ENCODE assay signal across 9 mouse cellular contexts in genomic region chr7:112233345-112234005, GRCm38 (mm10). TPM values are rescaled to one million over a fixed set of nuclear protein-coding genes. Genes with fewer than 3 reads are reported as not detected.
DNase-seq lines count a peak whose midpoint lies in the region; ATAC-seq lines count a peak whose summit lies in the region.
"Had no signal": no experiment of that assay in that cellular context is flagged by ENCODE, and none has a peak within 500 bp of the region (broad histone marks: within the 10 kb centered on the region; RNA-seq: fewer than 3 reads in every experiment).

No protein-coding gene starts in this region.

- no peaks in the 10 kb centered on the region for H3K27me3 ChIP-seq in heart, embryonic 12.5 days (replicated peaks)
- H3K27me3 ChIP-seq in forebrain, embryonic 11.5 days (ENCODE audit: control insufficient read depth, insufficient read depth, low read length): no peaks in the 10 kb centered on the region
- H3K27me3 ChIP-seq in midbrain, embryonic 12.5 days: peaks cover 10% of the 10 kb centered on the region; the same call in 1 of the 2 replicates

- no peak overlapping the region for H3K4me3 ChIP-seq in heart, embryonic 12.5 days
- H3K4me3 ChIP-seq in forebrain, embryonic 11.5 days (ENCODE audit: low read depth, low read length): no peak overlapping the region
- no peak overlapping the region for H3K4me3 ChIP-seq in midbrain, embryonic 12.5 days
- H3K4me3 ChIP-seq: megakaryocyte, embryonic 14.5 days had no signal

- intact Hi-C loops in heart, postnatal 36 days (cut with DNase I): no loop called here

- ATAC-seq in heart, embryonic 12.5 days (ENCODE audit: insufficient number of reproducible peaks, low FRiP score): no peak
- ATAC-seq in forebrain, embryonic 11.5 days (replicated peaks; ENCODE audit: low FRiP score): 0 out of 2 replicates have a peak, but pooled peaks have one; percentile 56
- ATAC-seq in midbrain, embryonic 12.5 days (ENCODE audit: low FRiP score, low read depth): peak; percentile 27; the same call in 1 of the 2 replicates
- ATAC-seq in megakaryocyte-erythroid progenitor cell, adult 5-6 weeks (replicated peaks; ENCODE audit: low FRiP score, low TSS enrichment, poor library complexity, severe bottlenecking): no peak
- ATAC-seq in erythroblast, adult 5-6 weeks (replicated peaks; ENCODE audit: low FRiP score, poor library complexity, severe bottlenecking): no peak

- 0 out of 2 replicates have a peak overlapping the region, but pooled peaks have one; percentile 5 for H3K4me2 ChIP-seq in heart, embryonic 12.5 days
- no peak overlapping the region for H3K4me2 ChIP-seq in forebrain, embryonic 11.5 days (ENCODE audit: low read depth, low read length, severe bottlenecking)
- H3K4me2 ChIP-seq in midbrain, embryonic 12.5 days (replicated peaks): no peak overlapping the region

- H3K27ac ChIP-seq in heart, embryonic 12.5 days (ENCODE audit: poor library complexity, severe bottlenecking): peak overlapping the region; percentile 71
- no peak overlapping the region for H3K27ac ChIP-seq in forebrain, embryonic 11.5 days (ENCODE audit: low read depth, low read length)
- peak overlapping the region; percentile 22; the same call in 1 of the 2 replicates for H3K27ac ChIP-seq in midbrain, embryonic 12.5 days (replicated peaks)

- no peak for DNase-seq in heart, postnatal 36 days
- peak; percentile 60 for DNase-seq in forebrain, embryonic 11.5 days (ENCODE audit: low spot score)
- peak; percentile 81 to 86 for DNase-seq in layer of hippocampus, adult 8-10 months (ENCODE audit: low spot score in 2 of 2)
- peak; percentile 77 for DNase-seq in thymus, postnatal 0 days (ENCODE audit: low spot score)

- peaks cover 75% of the 10 kb centered on the region for H3K36me3 ChIP-seq in heart, embryonic 12.5 days
- H3K36me3 ChIP-seq in forebrain, embryonic 11.5 days (ENCODE audit: control insufficient read depth, insufficient read depth, low read length): no peaks in the 10 kb centered on the region
- no peaks in the 10 kb centered on the region for H3K36me3 ChIP-seq in midbrain, embryonic 12.5 days

- peak overlapping the region; percentile 54 for H3K9ac ChIP-seq in heart, embryonic 12.5 days
- no peak overlapping the region for H3K9ac ChIP-seq in forebrain, embryonic 11.5 days (ENCODE audit: low read length)
- 0 out of 2 replicates have a peak overlapping the region, but pooled peaks have one; percentile 13 for H3K9ac ChIP-seq in midbrain, embryonic 12.5 days (replicated peaks)

- H3K9me3 ChIP-seq in heart, embryonic 12.5 days (replicated peaks): no peaks in the 10 kb centered on the region
- no peaks in the 10 kb centered on the region for H3K9me3 ChIP-seq in forebrain, embryonic 11.5 days (ENCODE audit: control insufficient read depth, low read length)
- no peaks in the 10 kb centered on the region for H3K9me3 ChIP-seq in midbrain, embryonic 12.5 days
- H3K9me3 ChIP-seq: megakaryocyte, embryonic 14.5 days had no signal

- H3K4me1 ChIP-seq in heart, embryonic 12.5 days (replicated peaks): peaks cover 89% of the 10 kb centered on the region
- peaks cover 5% of the 10 kb centered on the region; the same call in 1 of the 2 replicates for H3K4me1 ChIP-seq in forebrain, embryonic 11.5 days (replicated peaks; ENCODE audit: control insufficient read depth, insufficient read depth, low read length)
- peaks cover 12% of the 10 kb centered on the region for H3K4me1 ChIP-seq in midbrain, embryonic 12.5 days

- WGBS in heart, embryonic 12.5 days: 38% methylated on average over 7 of the region's 7 CpGs
- 40% methylated on average over 7 of the region's 7 CpGs for WGBS in forebrain, embryonic 11.5 days
- WGBS in midbrain, embryonic 12.5 days: 34% methylated on average over 7 of the region's 7 CpGs

RNA-seq across cellular contexts. Expression of gene Mical2, which starts 7.8 kb away (rescaled TPM):
- 156 and 163 TPM in 2 replicates for polyA plus RNA-seq in heart, embryonic 12.5 days (2016; fragmentation: Nextera tagmentation; extraction: Ambion mirVana)
- 100 to 1,000 TPM in 1 of 2 experiments, 10 to 100 TPM in 1; 80.8 to 101 TPM for total RNA-seq in heart, postnatal 36 days (2021)
- polyA plus RNA-seq in forebrain, embryonic 11.5 days (2014; fragmentation: Nextera tagmentation; extraction: Ambion mirVana): 1.9 and 2.1 TPM in 2 replicates
- 100 to 1,000 TPM; 538 to 639 (median 590) TPM for total RNA-seq in layer of hippocampus, adult 8-10 months (2022)
- polyA plus RNA-seq in midbrain, embryonic 12.5 days (2016; fragmentation: Nextera tagmentation; extraction: Ambion mirVana): 1.6 and 2.2 TPM in 2 replicates
- 0.51 and 0.85 TPM in 2 replicates for polyA plus RNA-seq in thymus, postnatal 0 days (2015; fragmentation: Nextera tagmentation; extraction: Ambion mirVana)
- total RNA-seq in megakaryocyte-erythroid progenitor cell, adult 5-6 weeks (2014; fragmentation: Nextera tagmentation): 0.59 TPM in 1 of 2 replicates, not detected in the other
- total RNA-seq in megakaryocyte-erythroid progenitor cell, adult 5-6 weeks (2017): 0.27 and 0.47 TPM in 2 replicates
- 0.63 TPM in 1 of 2 replicates, not detected in the other for total RNA-seq in erythroblast, adult 5-6 weeks (2015; ENCODE audit: low replicate concordance)
- total RNA-seq in erythroblast, adult 5-6 weeks (2017; ENCODE audit: low replicate concordance): 0.34 and 1.5 TPM in 2 replicates

Comparison
In these comparisons a context has a peak if more than half of its experiments do, and no peak if none do; other contexts are left out.
1. ATAC-seq: peak in forebrain, embryonic 11.5 days (single experiment) and midbrain, embryonic 12.5 days (single experiment); none in heart, embryonic 12.5 days (single experiment), megakaryocyte-erythroid progenitor cell, adult 5-6 weeks (single experiment) and erythroblast, adult 5-6 weeks (single experiment).
2. DNase-seq: peak in forebrain, embryonic 11.5 days (single experiment), layer of hippocampus, adult 8-10 months (2 of 2) and thymus, postnatal 0 days (single experiment); none in heart, postnatal 36 days (0 of 2).
3. RNA of gene Mical2, which starts 7.8 kb away (total RNA-seq): 538 to 639 TPM in layer of hippocampus, adult 8-10 months and 80.8 to 101 TPM in heart, postnatal 36 days; 0.27 to 0.59 TPM in megakaryocyte-erythroid progenitor cell, adult 5-6 weeks and 0.34 to 1.5 TPM in erythroblast, adult 5-6 weeks; every median in the first group is over 10 times any median in the second.